Mouse (Mus musculus) erythroblast, adult 5-6 weeks (primary cell): Measurements from ENCODE around the gene Dnaja3. TPM values are rescaled to one million over a fixed set of nuclear protein-coding genes. Genes with fewer than 3 reads are reported as not detected.

Experiments
- ATAC-seq: replicated peaks from 2 replicates; pipeline ENCODE4 v1.8.0; 2016; ENCODE audit warnings: moderate number of reproducible peaks, mild to moderate bottlenecking, moderate TSS enrichment, inconsistent platforms; ENCODE audit not compliant: poor library complexity, low FRiP score, severe bottlenecking
- total RNA-seq, 2 experiments: library from RNA; stranded (forward) in 1 of 2; stranded (reverse) in 1 of 2; fragments of 150-400 nt in 1 of 2; fragments of 200-764, 138-1000 nt in 1 of 2; gene quantifications; 2 replicates each; pipeline versions ENCODE4 v1.2.3 to v1.2.4; 2015 to 2017; ENCODE audit warnings: low replicate concordance in 2 of 2

Dnaja3 gene
- 4.8 and 6.9 TPM in 2 replicates for total RNA-seq (2015; ENCODE audit: low replicate concordance)
- total RNA-seq (2017; ENCODE audit: low replicate concordance) = 9.5 and 10.9 TPM in 2 replicates

GRCm38 (mm10) chr16:4639831-4640237 lies at the start of gene Dnaja3, which contains the start of gene Vasn:
Gene Dnaja3, plus strand, starts transcription at chr16:4639989.
Gene Vasn, plus strand, starts transcription at chr16:4639941.
- peak; percentile 94 for ATAC-seq

- ATAC-seq = no peak
Measured at GRCm38 (mm10) chr16:4590236-4590635, 49.6 kb upstream of the Dnaja3 start.

GRCm38 (mm10) chr16:4592909-4593875 lies 46.6 kb upstream of the Dnaja3 start:
- no peak for ATAC-seq

GRCm38 (mm10) chr16:4593971-4594813 lies 45.6 kb upstream of the Dnaja3 start, which contains the start of gene Glis2:
Gene Glis2, plus strand, starts transcription at chr16:4594713.
- no peak for ATAC-seq

GRCm38 (mm10) chr16:4594814-4595526 lies 44.8 kb upstream of the Dnaja3 start:
- ATAC-seq = no peak

- ATAC-seq = no peak
Measured at GRCm38 (mm10) chr16:4595527-4595963, 44.2 kb upstream of the Dnaja3 start.

GRCm38 (mm10) chr16:4596141-4596728 lies 43.6 kb upstream of the Dnaja3 start:
- no peak for ATAC-seq

GRCm38 (mm10) chr16:4596836-4597235 lies 43.0 kb upstream of the Dnaja3 start:
- ATAC-seq = no peak

- ATAC-seq = no peak
Measured at GRCm38 (mm10) chr16:4597296-4597695, 42.5 kb upstream of the Dnaja3 start.

GRCm38 (mm10) chr16:4598041-4598440 lies 41.7 kb upstream of the Dnaja3 start:
- no peak for ATAC-seq

GRCm38 (mm10) chr16:4598891-4599543 lies 40.8 kb upstream of the Dnaja3 start:
- ATAC-seq = no peak

- no peak for ATAC-seq
Measured at GRCm38 (mm10) chr16:4599616-4600015, 40.2 kb upstream of the Dnaja3 start.

GRCm38 (mm10) chr16:4600701-4601310 lies 39.0 kb upstream of the Dnaja3 start:
- no peak for ATAC-seq

GRCm38 (mm10) chr16:4602189-4602588 lies 37.6 kb upstream of the Dnaja3 start:
- ATAC-seq = no peak

- no peak for ATAC-seq
Measured at GRCm38 (mm10) chr16:4602766-4603452, 36.9 kb upstream of the Dnaja3 start.

GRCm38 (mm10) chr16:4603453-4603837 lies 36.3 kb upstream of the Dnaja3 start:
- ATAC-seq = no peak

- ATAC-seq = no peak
Measured at GRCm38 (mm10) chr16:4604293-4604837, 35.4 kb upstream of the Dnaja3 start.
